Mouse (Mus musculus) left cerebral cortex, postnatal 25 days (tissue): ENCODE data around the gene Lekr1. TPM values are rescaled to one million over a fixed set of nuclear protein-coding genes. Genes with fewer than 3 reads are reported as not detected.

ENCODE experiments used
- DNase-seq, 2 experiments: peaks; one replicate each; pipeline ENCODE4 v3.0.0; 2022; ENCODE audit warnings: low spot score in 2 of 2, mixed read lengths in 1 of 2
- intact Hi-C: fragments of 180-260 bp; cut with DNase I; formaldehyde crosslinking; loops from one replicate; pipeline ENCODE4 v1.15.1; 2025
- total RNA-seq, 2 experiments: library from RNA; stranded (reverse); gene quantifications; 2 replicates each; pipeline ENCODE4 v1.2.3; 2021

Lekr1 gene
- total RNA-seq, 2 experiments from 2014 or later, result 6.4 to 6.7 TPM

- intact Hi-C loops, result loop anchor here (5.0 kb wide), 2 partner anchors 42 to 262 kb away; partner anchors contain the start of gene Ssr3
- DNase-seq, result no peak
These were observed 11.4 kb upstream of the Lekr1 start for GRCm38 (mm10) chr3:65654541-65655206.

GRCm38 (mm10) chr3:65656451-65656850 is 9.6 kb upstream of the Lekr1 start:
- intact Hi-C loops, result loop anchor here (5.0 kb wide), 2 partner anchors 44 to 264 kb away; partner anchors contain the start of gene Ssr3
- DNase-seq, result no peak

GRCm38 (mm10) chr3:65656902-65657660 is 8.9 kb upstream of the Lekr1 start:
- intact Hi-C loops, result loop anchor here (5.0 kb wide), 2 partner anchors 45 to 265 kb away; partner anchors contain the start of gene Ssr3
- no peak for DNase-seq

- DNase-seq, result no peak
- intact Hi-C loops, result loop anchor here (2.0 to 5.0 kb wide), 3 partner anchors 46 to 266 kb away; partner anchors contain the start of genes Ssr3 and Tiparp
These were observed 7.9 kb upstream of the Lekr1 start for GRCm38 (mm10) chr3:65658081-65658612.

GRCm38 (mm10) chr3:65658721-65659619 is 7.1 kb upstream of the Lekr1 start:
- peak; percentile 79 to 86 for DNase-seq
- intact Hi-C loops, result loop anchor here (2.0 to 5.0 kb wide), 3 partner anchors 47 to 267 kb away; partner anchors contain the start of genes Ssr3 and Tiparp

GRCm38 (mm10) chr3:65659620-65659932 is 6.5 kb upstream of the Lekr1 start:
- no peak for DNase-seq
- intact Hi-C loops, result loop anchor here (2.0 to 5.0 kb wide), 3 partner anchors 47 to 267 kb away; partner anchors contain the start of genes Ssr3 and Tiparp

GRCm38 (mm10) chr3:65660336-65660735 is 5.7 kb upstream of the Lekr1 start:
- intact Hi-C loops, result no loop called here
- no peak for DNase-seq

GRCm38 (mm10) chr3:65661731-65662130 is 4.3 kb upstream of the Lekr1 start:
- intact Hi-C loops, result no loop called here
- no peak for DNase-seq

- DNase-seq, result peak in 1 of 2 experiments; percentile 25
- intact Hi-C loops, result no loop called here
These were observed 2.9 kb upstream of the Lekr1 start for GRCm38 (mm10) chr3:65663176-65663575.

GRCm38 (mm10) chr3:65670216-65670615 is 4.2 kb downstream of the Lekr1 start:
- no peak for DNase-seq
- intact Hi-C loops, result no loop called here

GRCm38 (mm10) chr3:65673725-65674124 is 7.7 kb downstream of the Lekr1 start:
- intact Hi-C loops, result no loop called here
- no peak for DNase-seq

- intact Hi-C loops, result no loop called here
- no peak for DNase-seq
These were observed 14.6 kb downstream of the Lekr1 start for GRCm38 (mm10) chr3:65680612-65681011.

- intact Hi-C loops, result no loop called here
- DNase-seq, result no peak
These were observed 23.7 kb downstream of the Lekr1 start for GRCm38 (mm10) chr3:65689705-65690104.

GRCm38 (mm10) chr3:65690850-65691249 is 24.8 kb downstream of the Lekr1 start:
- no peak for DNase-seq
- intact Hi-C loops, result no loop called here

GRCm38 (mm10) chr3:65699704-65700103 is 33.7 kb downstream of the Lekr1 start:
- intact Hi-C loops, result no loop called here
- no peak for DNase-seq

- intact Hi-C loops, result no loop called here
- DNase-seq, result no peak
These were observed 48.3 kb downstream of the Lekr1 start for GRCm38 (mm10) chr3:65714372-65714771.

- DNase-seq, result no peak
- intact Hi-C loops, result no loop called here
These were observed 51.4 kb downstream of the Lekr1 start for GRCm38 (mm10) chr3:65717406-65717805.

GRCm38 (mm10) chr3:65722897-65723296 is 56.9 kb downstream of the Lekr1 start:
- no peak for DNase-seq
- intact Hi-C loops, result no loop called here

- DNase-seq, result no peak
- intact Hi-C loops, result no loop called here
These were observed 57.6 kb downstream of the Lekr1 start for GRCm38 (mm10) chr3:65723664-65724063.

- DNase-seq, result no peak
- intact Hi-C loops, result no loop called here
These were observed 71.8 kb downstream of the Lekr1 start for GRCm38 (mm10) chr3:65737816-65738215.
